Mouse (Mus musculus) forebrain, embryonic 12.5 days (tissue): ENCODE measurements around the gene Coro1c. TPM values are rescaled to one million over a fixed set of nuclear protein-coding genes. Genes with fewer than 3 reads are reported as not detected.

ENCODE experiments used
- ATAC-seq: fragments of 200-750 bp; cut with Nextera tagmentation; 2 replicates; pipeline ENCODE4 v1.8.0; 2017; ENCODE audit warnings: moderate TSS enrichment; ENCODE audit not compliant: low FRiP score
- H3K27ac ChIP-seq: fragments of 300-500 bp; sonication (generic); 2 replicates; pipeline ENCODE4 v1.5.1; 2016; ENCODE audit warnings: mild to moderate bottlenecking
- H3K27me3 ChIP-seq: fragments of 300-500 bp; sonication (generic); 2 replicates; pipeline ENCODE4 v1.6.1; 2016; ENCODE audit warnings: mild to moderate bottlenecking
- H3K36me3 ChIP-seq: fragments of 300-500 bp; sonication (generic); replicated peaks from 2 replicates; pipeline ENCODE4 v1.6.1; 2016; ENCODE audit warnings: mild to moderate bottlenecking
- H3K4me1 ChIP-seq: fragments of 300-500 bp; sonication (generic); 2 replicates; pipeline ENCODE4 v1.6.1; 2016
- H3K4me2 ChIP-seq: fragments of 300-500 bp; sonication (generic); 2 replicates; pipeline ENCODE4 v1.6.1; 2016; ENCODE audit warnings: mild to moderate bottlenecking, moderate library complexity
- H3K4me3 ChIP-seq: fragments of 300-500 bp; sonication (generic); replicated peaks from 2 replicates; pipeline ENCODE4 v1.5.1; 2016; ENCODE audit warnings: mild to moderate bottlenecking
- H3K9ac ChIP-seq: fragments of 300-500 bp; sonication (generic); 2 replicates; pipeline ENCODE4 v1.6.1; 2016; ENCODE audit warnings: mild to moderate bottlenecking
- H3K9me3 ChIP-seq: fragments of 300-500 bp; sonication (generic); 2 replicates; pipeline ENCODE4 v1.6.1; 2016
- WGBS: fragments of 180-500 bp; shearing (Covaris S2); methylation state at CpG from one replicate; pipeline ENCODE4 v1.1.7; 2016; 5-methylcytosine and 5-hydroxymethylcytosine counted together
- polyA plus RNA-seq: library from polyadenylated mRNA; unstranded; fragments of >200 nt; fragmentation: Nextera tagmentation; extraction: Ambion mirVana; gene quantifications from 2 replicates; pipeline ENCODE4 v1.2.1, GENCODE M21; 2016

Gene Coro1c
- polyA plus RNA-seq, 1 experiment from 2014 or later, result 256 TPM

- Histone ChIP-seq H3K27ac (no peak overlapping the region), H3K36me3 (peaks cover 93% of the 10 kb centered on the region), H3K4me3 (no peak overlapping the region), H3K4me1 (no peaks in the 10 kb centered on the region), H3K27me3 (no peaks in the 10 kb centered on the region), H3K9ac (no peak overlapping the region), H3K4me2 (no peak overlapping the region), H3K9me3 (no peaks in the 10 kb centered on the region)
- ATAC-seq, result no peak
- WGBS, result 91% methylated on average over 8 of the region's 8 CpGs
These were observed 62.9 kb downstream of the Coro1c start for GRCm38 (mm10) chr5:113845627-113846026.

- Histone ChIP-seq H3K27me3 (no peaks in the 10 kb centered on the region), H3K36me3 (peaks cover 90% of the 10 kb centered on the region), H3K9me3 (no peaks in the 10 kb centered on the region), H3K4me2 (no peak overlapping the region), H3K4me3 (no peak overlapping the region), H3K27ac (peak overlapping the region; percentile 69; the same call in 1 of the 2 replicates), H3K4me1 (no peaks in the 10 kb centered on the region), H3K9ac (no peak overlapping the region)
- 73% methylated on average over 7 of the region's 7 CpGs for WGBS
- ATAC-seq, result no peak
These were observed 63.8 kb downstream of the Coro1c start for GRCm38 (mm10) chr5:113844721-113845120.

GRCm38 (mm10) chr5:113844106-113844505 lies 64.5 kb downstream of the Coro1c start:
- H3K36me3 ChIP-seq, result peaks cover 86% of the 10 kb centered on the region
- no peak overlapping the region for H3K4me2 ChIP-seq
- no peaks in the 10 kb centered on the region for H3K9me3 ChIP-seq
- no peak for ATAC-seq
- 89% methylated on average over 15 of the region's 15 CpGs for WGBS
- no peak overlapping the region for H3K9ac ChIP-seq
- no peak overlapping the region for H3K4me3 ChIP-seq
- H3K4me1 ChIP-seq, result no peaks in the 10 kb centered on the region
- H3K27ac ChIP-seq, result 0 out of 2 replicates have a peak overlapping the region, but pooled peaks have one; percentile 69
- no peaks in the 10 kb centered on the region for H3K27me3 ChIP-seq

GRCm38 (mm10) chr5:113842906-113843305 lies 65.7 kb downstream of the Coro1c start:
- 91% methylated on average over 9 of the region's 9 CpGs for WGBS
- H3K9ac ChIP-seq, result no peak overlapping the region
- no peaks in the 10 kb centered on the region for H3K4me1 ChIP-seq
- no peaks in the 10 kb centered on the region for H3K9me3 ChIP-seq
- no peaks in the 10 kb centered on the region for H3K27me3 ChIP-seq
- H3K4me3 ChIP-seq, result no peak overlapping the region
- ATAC-seq, result no peak
- no peak overlapping the region for H3K4me2 ChIP-seq
- H3K36me3 ChIP-seq, result peaks cover 76% of the 10 kb centered on the region
- no peak overlapping the region for H3K27ac ChIP-seq

GRCm38 (mm10) chr5:113842244-113842643 lies 66.3 kb downstream of the Coro1c start:
- Histone ChIP-seq H3K4me3 (no peak overlapping the region), H3K4me1 (no peaks in the 10 kb centered on the region), H3K4me2 (no peak overlapping the region), H3K36me3 (peaks cover 69% of the 10 kb centered on the region), H3K27ac (no peak overlapping the region), H3K9ac (no peak overlapping the region), H3K27me3 (no peaks in the 10 kb centered on the region), H3K9me3 (no peaks in the 10 kb centered on the region)
- no peak for ATAC-seq
- WGBS, result 90% methylated on average over 9 of the region's 9 CpGs

GRCm38 (mm10) chr5:113841243-113842225 lies 67.0 kb downstream of the Coro1c start:
- H3K4me2 ChIP-seq, result no peak overlapping the region
- WGBS, result 90% methylated on average over 23 of the region's 23 CpGs
- H3K4me1 ChIP-seq, result no peaks in the 10 kb centered on the region
- no peaks in the 10 kb centered on the region for H3K27me3 ChIP-seq
- H3K4me3 ChIP-seq, result no peak overlapping the region
- H3K9ac ChIP-seq, result no peak overlapping the region
- ATAC-seq, result no peak
- H3K27ac ChIP-seq, result no peak overlapping the region
- no peaks in the 10 kb centered on the region for H3K9me3 ChIP-seq
- H3K36me3 ChIP-seq, result peaks cover 62% of the 10 kb centered on the region

GRCm38 (mm10) chr5:113840443-113840842 lies 68.1 kb downstream of the Coro1c start:
- whole genome bisulfite sequencing, result 93% methylated on average over 4 of the region's 4 CpGs
- Histone ChIP-seq H3K4me2 (no peak overlapping the region), H3K4me1 (no peaks in the 10 kb centered on the region), H3K9me3 (no peaks in the 10 kb centered on the region), H3K4me3 (no peak overlapping the region), H3K27me3 (no peaks in the 10 kb centered on the region), H3K9ac (no peak overlapping the region), H3K36me3 (peaks cover 51% of the 10 kb centered on the region), H3K27ac (no peak overlapping the region)
- ATAC-seq, result no peak

- H3K9ac ChIP-seq, result no peak overlapping the region
- no peak overlapping the region for H3K4me2 ChIP-seq
- 91% methylated on average over 10 of the region's 10 CpGs for WGBS
- no peak overlapping the region for H3K4me3 ChIP-seq
- H3K4me1 ChIP-seq, result peaks cover 6% of the 10 kb centered on the region; the same call in 1 of the 2 replicates
- H3K27me3 ChIP-seq, result no peaks in the 10 kb centered on the region
- H3K9me3 ChIP-seq, result no peaks in the 10 kb centered on the region
- no peak overlapping the region for H3K27ac ChIP-seq
- ATAC-seq, result no peak
- peaks cover 18% of the 10 kb centered on the region for H3K36me3 ChIP-seq
These were observed 71.6 kb downstream of the Coro1c start for GRCm38 (mm10) chr5:113836961-113837360.

- Histone ChIP-seq H3K9ac (no peak overlapping the region), H3K9me3 (no peaks in the 10 kb centered on the region), H3K27me3 (no peaks in the 10 kb centered on the region), H3K27ac (no peak overlapping the region), H3K4me1 (peaks cover 6% of the 10 kb centered on the region; the same call in 1 of the 2 replicates), H3K4me3 (no peak overlapping the region), H3K36me3 (no peaks in the 10 kb centered on the region), H3K4me2 (no peak overlapping the region)
- WGBS, result 74% methylated on average over 16 of the region's 16 CpGs
- no peak for ATAC-seq
These were observed 75.1 kb downstream of the Coro1c start for GRCm38 (mm10) chr5:113833316-113833947.

- H3K4me2 ChIP-seq, result no peak within 1 kb of the TSS
- peak within 1 kb of the TSS; percentile 21; the same call in 1 of the 2 replicates for H3K9ac ChIP-seq
- H3K27ac ChIP-seq, result no peak within 1 kb of the TSS
- H3K4me1 ChIP-seq, result peaks cover 6% of the 10 kb centered on the region; the same call in 1 of the 2 replicates
- no peaks in the 10 kb centered on the region for H3K27me3 ChIP-seq
- H3K36me3 ChIP-seq, result no peaks in the 10 kb centered on the region
- no peak for ATAC-seq
- 44% methylated on average over 8 of the region's 8 CpGs for WGBS
- no peaks in the 10 kb centered on the region for H3K9me3 ChIP-seq
- no peak within 1 kb of the TSS for H3K4me3 ChIP-seq
These were observed 76.1 kb downstream of the Coro1c start, which contains the start of gene Selplg for GRCm38 (mm10) chr5:113832490-113832901. Gene Selplg, minus strand, starts transcription at chr5:113832644.

GRCm38 (mm10) chr5:113831741-113832140 lies 76.8 kb downstream of the Coro1c start:
- Histone ChIP-seq H3K4me2 (no peak overlapping the region), H3K9ac (peak overlapping the region; percentile 21; the same call in 1 of the 2 replicates), H3K4me1 (peaks cover 6% of the 10 kb centered on the region; the same call in 1 of the 2 replicates), H3K36me3 (no peaks in the 10 kb centered on the region), H3K27ac (no peak overlapping the region), H3K9me3 (no peaks in the 10 kb centered on the region), H3K4me3 (no peak overlapping the region), H3K27me3 (0 out of 2 replicates have a peak, but pooled peaks cover 2% of the 10 kb centered on the region)
- WGBS, result 59% methylated on average over 3 of the region's 3 CpGs
- no peak for ATAC-seq

- H3K4me3 ChIP-seq, result no peak overlapping the region
- H3K27me3 ChIP-seq, result 0 out of 2 replicates have a peak, but pooled peaks cover 3% of the 10 kb centered on the region
- no peak overlapping the region for H3K27ac ChIP-seq
- no peak overlapping the region for H3K4me2 ChIP-seq
- no peak overlapping the region for H3K9ac ChIP-seq
- no peaks in the 10 kb centered on the region for H3K9me3 ChIP-seq
- 90% methylated on average over 5 of the region's 5 CpGs for WGBS
- no peak for ATAC-seq
- peaks cover 6% of the 10 kb centered on the region; the same call in 1 of the 2 replicates for H3K4me1 ChIP-seq
- H3K36me3 ChIP-seq, result no peaks in the 10 kb centered on the region
These were observed 77.8 kb downstream of the Coro1c start for GRCm38 (mm10) chr5:113830796-113831195.
